Mouse (Mus musculus): ENCODE measurements around the gene Bub3.
A peak's percentile ranks its signal among the peaks of the same experiment; 100 is the strongest.

Bub3 gene

DNA sequence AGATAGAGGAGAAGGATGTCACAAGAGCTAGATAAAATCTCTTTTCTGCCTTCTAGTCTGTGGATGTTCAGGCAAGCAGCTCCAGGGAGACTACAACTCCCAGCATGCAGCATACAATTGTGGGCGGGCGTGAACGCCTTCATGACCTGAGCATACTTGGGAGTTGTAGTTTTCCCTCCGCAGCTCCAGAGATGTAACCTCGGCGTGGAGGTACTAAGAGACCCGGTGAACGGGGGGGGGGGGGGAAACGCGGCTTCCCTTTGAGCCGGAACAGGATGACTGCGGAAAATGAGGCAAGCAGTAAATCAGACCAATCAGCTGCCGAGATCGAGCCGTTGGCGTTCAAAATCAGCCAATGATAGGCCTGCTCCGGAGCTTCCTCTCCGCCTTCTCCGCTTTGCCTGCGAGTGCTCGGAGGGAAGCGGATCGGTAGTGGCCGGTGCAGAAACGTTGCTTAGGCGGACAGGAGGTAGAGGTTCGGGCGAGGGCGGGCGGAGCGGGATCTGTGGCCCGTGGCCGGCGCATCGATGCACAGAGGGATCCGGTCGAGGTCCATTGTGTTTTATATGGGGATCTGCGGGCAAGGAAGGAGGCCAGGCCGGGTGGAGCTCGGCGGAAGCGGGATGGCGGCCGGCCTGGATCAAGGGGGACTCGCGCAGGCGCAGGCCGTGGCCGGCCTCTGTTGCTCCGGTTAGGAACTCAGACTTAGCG is at the start of gene Bub3:
Gene Bub3, plus strand, starts transcription at position 237 of the 711 bp plus-strand sequence.
- peak; percentile 87 for DNase-seq (ENCODE audit: low read depth)

DNA sequence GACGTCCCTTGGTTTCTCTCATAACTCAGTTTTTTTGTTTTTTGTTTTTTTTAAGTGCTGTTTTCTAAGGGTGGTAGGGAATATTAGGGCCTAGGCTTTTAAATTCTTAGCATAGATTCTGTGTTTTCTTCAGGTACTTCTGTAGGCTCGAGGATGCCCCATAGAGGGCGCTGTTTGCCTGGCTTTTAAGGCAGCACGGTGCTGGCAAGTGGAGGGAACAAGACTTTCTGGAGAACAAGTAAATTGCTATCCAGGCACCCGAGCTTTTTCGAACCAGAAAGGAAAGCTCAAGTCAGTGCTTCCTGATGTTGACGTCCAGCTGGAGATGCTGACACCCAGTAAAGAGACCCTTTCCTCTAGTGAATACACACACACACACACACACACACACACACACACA is 20.0 kb upstream of the Bub3 start:
- DNase-seq (ENCODE audit: low read depth) = peak; percentile 55

DNA sequence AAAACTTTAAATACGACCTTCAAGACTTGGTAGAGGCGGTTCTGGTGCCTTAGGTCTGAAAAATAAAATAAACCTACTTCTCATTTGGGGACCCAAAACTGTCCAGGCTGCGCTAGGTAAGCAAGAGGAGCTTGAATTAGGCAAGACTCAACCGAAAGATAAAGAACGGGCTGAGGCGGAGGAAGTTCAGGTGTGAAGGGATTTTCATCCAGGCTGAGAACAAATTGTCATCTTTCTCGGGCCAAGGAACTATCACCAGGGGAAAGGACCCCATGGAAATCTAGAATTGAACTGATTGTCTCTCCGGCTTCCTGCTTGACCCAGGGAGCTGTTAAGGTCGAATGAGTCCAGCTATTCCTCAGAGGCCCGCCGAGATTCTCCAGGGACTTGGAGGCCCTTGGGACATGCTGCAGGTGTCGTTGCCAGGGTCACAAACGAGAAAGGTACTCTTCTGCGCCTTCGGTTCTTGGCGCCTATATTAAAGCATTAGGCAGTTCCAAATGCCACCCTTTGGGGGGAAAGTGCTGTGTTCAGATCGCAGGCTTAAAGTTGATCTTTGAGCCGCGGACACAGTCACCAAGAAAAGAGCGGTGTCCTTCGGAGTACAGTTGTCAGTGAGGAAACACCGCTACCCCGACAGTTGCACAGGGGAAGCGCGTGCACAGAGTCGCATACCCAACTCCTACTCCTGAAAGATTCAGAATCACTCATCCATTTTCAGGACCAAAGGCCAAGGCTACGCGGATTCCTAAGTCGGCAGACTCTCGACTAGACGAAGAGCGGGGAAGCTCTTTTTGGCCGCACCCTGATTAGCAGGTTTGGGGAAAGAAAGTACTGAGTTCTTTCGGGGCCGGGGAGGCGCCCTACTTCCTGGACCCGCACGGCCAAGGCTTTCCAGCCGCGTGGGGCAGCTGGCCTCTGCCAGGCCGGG is 18.6 kb upstream of the Bub3 start:
- no peak for DNase-seq (ENCODE audit: low read depth)

DNA sequence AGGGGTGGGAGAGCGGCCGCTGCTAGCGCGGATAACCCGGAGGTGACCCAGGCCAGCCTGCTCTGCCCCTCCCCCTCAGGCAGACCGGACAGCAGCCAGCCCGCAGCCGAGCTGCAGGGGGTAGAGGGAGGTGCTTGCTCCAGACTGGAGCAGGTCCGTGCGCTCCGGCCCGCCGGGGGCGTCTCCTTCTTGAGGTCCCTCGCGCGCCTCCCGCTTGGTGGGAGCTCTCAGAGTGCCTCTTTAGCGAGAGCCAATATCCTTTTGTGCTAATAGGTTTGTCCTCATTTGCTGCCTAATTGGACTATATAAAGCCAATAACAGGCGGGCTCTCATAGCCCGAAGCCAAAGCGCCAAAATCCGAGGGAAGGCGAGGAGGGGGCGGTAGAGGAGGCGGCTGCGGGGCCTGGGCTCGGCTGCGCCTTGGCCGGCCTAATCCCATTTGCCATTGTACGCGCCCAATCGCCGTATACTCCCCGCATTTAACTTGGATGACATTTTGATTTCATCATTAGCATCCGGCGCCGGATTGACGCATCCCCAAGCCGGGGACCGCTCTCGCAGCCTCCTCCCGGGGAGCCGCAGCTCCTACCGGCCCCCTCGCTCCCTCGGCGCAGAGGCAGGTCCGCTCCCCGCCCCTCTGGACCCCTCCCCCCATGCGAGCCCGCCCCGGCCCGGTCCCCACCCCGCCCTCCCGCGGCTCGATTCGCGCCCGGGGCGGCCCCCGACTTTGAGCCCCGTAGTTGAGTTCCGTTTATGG is 17.7 kb upstream of the Bub3 start, which contains the start of gene Hmx3:
Gene Hmx3, plus strand, starts transcription at position 753 of the 757 bp plus-strand sequence.
- DNase-seq (ENCODE audit: low read depth) = no peak

DNA sequence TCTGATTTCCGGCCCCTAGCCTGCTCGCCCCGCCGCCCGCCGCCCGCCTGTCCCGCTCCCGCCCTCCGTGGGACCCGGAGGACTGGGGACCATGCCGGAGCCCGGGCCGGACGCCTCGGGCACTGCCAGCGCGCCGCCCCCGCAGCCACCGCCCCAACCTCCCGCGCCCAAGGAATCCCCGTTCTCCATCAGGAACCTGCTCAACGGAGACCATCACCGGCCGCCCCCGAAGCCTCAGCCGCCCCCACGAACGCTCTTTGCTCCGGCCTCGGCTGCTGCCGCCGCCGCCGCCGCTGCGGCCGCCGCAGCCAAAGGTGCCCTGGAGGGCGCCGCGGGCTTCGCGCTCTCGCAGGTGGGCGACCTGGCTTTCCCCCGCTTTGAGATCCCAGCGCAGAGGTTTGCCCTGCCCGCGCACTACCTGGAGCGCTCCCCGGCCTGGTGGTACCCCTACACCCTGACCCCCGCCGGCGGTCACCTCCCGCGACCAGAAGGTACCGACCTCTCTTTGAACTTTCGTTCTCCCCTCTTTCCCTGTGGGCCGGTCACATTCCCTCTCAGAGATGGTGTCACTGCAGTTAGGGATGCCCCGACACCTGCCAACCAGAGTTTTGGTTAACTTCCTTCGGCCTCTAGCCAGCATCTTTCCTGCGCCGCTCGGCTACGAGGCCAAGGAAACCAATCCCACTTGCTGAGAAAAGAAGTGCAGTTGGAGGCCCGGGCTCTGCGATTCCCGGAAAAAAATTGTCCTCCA is 17.0 kb upstream of the Bub3 start:
- no peak for DNase-seq (ENCODE audit: low read depth)

DNA sequence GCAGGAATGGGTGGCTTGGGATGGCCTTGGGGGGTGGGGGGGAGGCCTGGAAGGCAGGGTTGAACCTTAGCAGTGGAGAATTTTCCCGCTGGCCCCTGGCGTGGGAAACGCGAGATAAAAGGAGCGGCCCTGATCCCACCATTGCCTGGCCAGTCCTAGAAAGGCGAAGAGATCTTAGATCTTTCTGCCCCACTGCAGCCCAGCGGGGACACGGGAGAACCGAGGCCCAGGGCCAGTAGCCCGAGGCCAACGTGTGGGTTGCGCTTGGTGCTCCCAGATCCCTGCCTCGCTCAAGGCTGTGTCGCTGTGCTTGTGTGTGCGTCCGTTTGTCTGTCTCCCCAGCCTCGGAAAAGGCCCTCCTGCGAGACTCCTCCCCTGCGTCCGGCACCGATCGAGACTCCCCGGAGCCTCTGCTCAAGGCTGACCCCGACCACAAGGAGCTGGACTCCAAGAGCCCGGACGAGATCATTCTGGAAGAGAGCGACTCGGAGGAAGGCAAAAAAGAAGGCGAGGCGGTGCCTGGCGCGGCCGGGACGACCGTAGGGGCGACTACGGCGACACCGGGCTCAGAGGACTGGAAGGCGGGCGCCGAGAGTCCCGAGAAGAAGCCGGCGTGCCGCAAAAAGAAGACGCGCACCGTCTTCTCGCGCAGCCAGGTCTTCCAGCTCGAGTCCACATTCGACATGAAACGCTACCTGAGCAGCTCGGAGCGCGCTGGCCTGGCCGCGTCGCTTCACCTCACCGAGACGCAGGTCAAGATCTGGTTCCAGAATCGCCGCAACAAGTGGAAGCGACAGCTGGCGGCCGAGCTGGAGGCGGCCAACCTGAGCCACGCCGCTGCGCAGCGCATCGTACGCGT is 16.2 kb upstream of the Bub3 start:
- DNase-seq (ENCODE audit: low read depth) = no peak

DNA sequence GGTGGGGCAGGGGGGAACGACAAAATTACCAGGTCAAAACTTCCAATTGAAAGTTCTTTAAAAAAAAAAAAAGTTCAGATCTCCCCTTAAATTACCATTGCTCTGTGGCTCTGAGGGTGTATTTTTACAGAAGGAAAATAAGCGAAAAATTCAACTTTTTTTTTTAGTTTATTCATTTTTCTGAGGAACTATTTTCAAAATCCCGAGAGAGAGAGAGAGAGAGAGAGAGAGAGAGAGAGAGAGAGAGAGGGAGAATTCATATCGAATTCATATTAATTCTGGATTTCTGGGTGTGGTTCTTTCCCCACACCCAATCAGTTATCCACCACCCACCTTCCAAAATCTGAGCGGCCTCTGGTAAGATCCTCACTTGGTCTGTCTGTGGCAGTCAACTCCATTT is 15.2 kb upstream of the Bub3 start:
- no peak for DNase-seq (ENCODE audit: low read depth)

DNA sequence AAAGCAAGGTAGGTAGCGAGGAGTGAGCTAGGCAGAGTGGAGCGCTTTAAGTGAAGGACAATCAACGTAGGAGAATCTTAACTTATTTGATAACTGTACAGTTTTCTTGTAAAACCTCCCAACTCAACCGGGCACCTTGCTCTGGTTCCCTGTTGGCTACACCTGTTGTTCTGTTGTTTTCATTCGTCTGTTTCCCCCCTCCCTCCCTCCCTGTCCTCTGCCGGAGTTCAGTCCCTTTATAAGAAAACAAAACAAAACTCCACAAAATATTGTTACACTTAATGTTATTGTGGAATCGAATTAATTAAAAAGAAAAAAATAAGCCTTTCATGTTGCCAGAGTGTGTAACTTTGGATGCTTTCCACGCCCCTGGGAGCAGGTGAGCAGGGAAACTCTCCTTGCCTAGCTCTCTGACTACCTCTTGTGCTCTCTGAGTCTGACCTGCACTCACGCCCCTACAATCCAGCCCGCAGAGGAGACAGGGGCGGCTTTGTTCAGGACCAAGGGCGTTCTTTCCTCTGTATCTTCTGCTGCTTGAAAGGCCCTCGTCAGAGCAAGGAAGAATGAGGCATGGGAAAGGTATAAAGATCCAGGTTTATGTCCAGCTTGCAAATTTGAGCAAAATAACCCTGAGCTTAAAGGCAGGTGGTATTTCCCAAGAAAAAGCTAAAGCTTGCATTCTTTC is 14.2 kb upstream of the Bub3 start:
- DNase-seq (ENCODE audit: low read depth) = no peak

DNA sequence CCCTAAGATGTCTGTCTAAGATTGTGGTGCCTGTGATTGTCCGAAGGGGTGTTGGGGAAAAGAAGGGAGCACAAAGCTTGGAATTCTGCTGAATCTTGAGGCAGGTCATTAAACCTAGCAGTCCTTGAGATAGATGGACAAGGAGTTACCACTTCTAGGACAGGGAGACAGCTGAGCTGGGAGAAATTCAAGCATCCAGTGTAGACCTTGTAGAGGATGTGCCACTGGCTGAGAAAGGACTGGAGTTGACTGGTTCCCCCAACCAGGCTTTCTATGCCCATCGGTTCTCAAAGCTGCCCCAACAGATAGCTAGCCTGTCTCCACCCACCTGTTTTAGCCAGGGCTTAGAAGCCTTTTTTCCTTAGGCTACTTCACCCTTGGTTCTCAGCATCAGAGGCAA is 13.6 kb upstream of the Bub3 start:
- no peak for DNase-seq (ENCODE audit: low read depth)

DNA sequence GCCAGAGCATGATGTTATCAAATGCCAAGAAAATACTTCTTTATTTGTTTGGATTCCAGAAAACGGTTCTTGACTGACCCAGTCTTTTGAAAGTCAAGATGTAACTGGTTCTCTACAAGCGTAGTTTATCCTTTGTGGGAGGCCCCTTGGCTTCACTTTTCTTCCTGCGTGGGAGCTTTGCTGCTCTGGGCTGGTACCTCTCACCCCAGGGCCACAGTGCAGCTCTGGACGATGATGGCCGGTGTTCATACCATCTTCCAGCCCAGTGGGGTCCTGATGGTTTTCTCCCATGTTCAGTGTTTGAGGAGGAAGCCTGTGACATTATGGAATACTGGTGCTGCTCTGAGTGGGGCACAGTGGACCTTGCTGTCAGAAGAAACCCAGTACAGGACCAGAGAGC is 12.5 kb upstream of the Bub3 start:
- DNase-seq (ENCODE audit: low read depth) = no peak

DNA sequence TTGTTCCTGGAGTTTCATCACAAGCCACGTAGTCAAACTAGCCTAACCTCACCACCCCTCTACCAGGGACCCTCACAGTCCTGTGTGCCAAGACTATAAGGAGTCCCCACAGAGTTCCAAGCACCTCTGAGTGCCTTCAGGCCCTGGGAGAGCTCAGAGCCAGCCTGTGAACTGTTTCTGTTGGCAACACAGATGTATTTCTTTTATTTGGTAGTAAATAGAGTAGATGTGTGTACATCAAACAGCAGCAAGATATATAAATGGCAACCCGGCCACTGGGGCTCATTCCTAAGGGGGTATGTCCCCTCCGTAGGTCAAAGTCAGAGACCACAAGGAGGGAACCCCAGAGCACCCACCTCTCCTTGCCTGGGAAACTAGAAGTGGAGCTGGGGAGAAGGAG is 11.5 kb upstream of the Bub3 start, which contains the start of gene Hmx2:
Gene Hmx2, plus strand, starts transcription at position 301 of the 400 bp plus-strand sequence.
- DNase-seq (ENCODE audit: low read depth) = no peak

DNA sequence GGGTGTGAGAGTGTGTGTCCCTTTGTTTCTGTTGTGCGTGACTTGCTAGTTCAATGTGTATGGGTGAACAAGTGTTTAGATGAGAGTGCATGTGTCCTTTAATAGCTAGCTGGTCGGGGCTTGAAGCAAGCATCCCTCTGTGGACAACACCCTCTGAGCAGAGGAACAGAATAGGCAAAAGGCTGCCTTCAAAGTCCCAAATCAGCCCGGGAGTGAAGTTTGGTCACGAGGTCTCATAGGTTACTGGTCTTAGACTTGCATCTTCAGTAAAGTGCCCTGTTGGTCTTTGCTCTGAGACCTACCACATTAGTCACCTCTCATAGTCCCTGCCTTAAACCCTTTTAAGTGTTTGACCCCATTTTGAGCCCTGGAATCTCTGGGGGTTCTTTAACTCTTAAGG is 8.6 kb upstream of the Bub3 start:
- DNase-seq (ENCODE audit: low read depth) = no peak

DNA sequence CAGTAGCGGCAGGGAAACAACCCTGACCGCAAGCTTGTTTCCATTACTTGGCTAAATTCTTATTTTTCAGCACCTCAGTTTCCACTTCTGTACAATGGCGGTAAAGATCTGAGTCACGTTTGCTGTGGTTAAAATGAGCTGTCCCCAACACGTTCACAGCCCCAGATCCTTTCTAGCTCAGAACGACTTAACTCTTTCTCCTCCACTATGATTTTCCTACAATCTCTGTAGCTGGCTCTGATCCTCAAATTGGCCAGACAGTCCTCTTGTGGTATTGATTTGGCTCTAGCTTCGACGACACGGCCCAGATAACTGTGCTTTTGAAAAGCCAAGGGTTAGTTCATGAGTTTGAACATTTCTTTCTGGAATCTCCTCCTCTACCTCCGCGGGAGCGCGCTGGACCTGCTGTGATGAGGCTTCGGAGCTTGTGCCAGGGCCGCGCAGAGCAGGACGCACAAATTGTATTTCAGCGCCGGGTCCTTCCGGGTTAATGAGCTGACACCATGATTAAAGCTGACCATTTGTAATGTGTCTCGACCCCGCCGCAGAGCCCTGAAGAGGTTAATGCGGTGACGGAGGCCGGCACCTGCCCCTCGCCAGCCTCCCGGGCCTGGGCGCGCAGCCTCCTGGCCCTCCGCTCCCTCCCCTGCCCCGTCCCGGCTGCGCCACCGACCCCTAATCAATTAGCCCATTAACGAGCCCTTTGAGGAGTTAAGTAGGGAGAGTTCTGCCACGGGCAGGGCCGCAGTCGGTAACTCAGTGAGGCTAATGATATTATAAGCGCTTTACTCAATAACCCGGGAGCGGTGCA is 7.9 kb upstream of the Bub3 start:
- DNase-seq (ENCODE audit: low read depth) = no peak

DNA sequence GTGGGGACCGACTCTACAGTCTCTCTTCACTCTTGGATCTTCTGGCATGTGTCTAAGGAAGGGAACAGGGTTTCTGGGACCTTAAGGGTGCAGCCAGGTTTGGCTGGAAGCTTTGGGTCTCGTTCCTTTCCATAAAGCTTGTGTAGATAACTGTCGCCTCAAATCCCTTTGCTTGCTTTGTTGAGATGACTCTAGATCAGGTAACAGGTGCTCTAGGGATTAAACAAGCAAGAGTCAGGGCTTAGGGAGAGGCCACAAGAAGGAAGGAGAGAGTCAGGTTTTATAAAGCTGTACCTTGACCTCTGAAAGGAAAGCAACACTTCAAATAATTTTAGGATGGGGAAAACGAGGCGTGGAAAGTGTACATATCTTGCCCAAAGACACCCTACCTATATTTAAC is 7.2 kb upstream of the Bub3 start:
- no peak for DNase-seq (ENCODE audit: low read depth)

DNA sequence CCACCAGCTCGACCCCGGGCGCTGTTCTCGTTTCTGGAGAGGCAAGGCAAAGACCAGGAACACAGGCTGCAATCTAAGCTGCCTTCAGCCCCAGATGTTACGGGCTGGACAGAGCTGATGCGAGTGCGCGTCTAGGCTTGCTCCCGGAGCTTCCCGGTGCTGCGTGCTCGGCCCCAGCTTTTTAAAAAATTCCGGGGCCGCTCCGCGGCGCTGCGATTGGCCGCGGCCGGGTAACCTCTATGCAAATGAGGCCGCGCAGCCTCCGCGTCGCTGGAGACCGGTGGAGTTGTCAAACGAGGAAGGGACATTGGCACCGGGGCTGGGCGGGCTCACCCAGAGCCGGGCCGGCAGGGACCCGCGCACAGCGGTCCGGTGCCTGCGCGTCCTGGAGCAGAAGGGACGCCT is 6.2 kb upstream of the Bub3 start:
- no peak for DNase-seq (ENCODE audit: low read depth)

DNA sequence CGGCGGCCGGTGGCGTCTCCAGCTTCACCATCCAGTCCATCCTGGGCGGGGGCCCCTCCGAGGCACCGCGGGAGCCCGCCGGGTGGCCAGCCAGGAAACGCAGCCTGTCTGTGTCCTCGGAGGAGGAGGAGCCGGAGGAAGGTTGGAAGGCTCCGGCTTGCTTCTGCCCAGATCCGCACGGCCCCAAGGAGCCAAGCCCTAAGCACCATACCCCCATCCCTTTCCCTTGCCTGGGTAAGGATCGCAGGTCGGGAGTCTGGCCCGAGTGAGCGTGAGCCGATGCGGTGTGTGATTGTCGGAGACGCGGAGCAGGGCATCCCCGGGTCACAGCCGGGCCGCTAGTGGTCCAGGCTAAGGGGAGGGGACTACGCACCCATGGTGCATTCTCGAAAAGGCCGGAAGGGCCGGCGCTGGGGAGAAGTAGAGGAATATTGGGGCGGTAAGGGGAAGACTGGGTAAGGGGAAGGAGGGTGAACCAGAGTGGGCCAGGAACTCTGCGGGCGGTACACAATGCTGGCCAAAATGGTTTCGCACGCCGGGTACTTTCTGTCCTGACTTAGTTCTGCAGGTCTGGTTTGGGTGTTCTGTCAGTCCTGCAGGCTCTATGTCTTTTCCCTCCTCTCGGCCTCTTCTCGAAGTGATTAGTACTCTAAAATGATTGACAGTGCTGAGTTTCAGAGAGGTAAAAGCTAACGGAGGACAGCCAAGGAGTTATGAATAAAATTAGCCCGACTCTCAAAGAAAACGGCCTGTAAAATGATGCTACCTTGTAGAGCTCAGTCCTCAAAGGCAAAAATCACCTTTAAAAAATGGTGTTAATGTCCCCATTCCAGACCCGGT is 5.5 kb upstream of the Bub3 start:
- DNase-seq (ENCODE audit: low read depth) = no peak

DNA sequence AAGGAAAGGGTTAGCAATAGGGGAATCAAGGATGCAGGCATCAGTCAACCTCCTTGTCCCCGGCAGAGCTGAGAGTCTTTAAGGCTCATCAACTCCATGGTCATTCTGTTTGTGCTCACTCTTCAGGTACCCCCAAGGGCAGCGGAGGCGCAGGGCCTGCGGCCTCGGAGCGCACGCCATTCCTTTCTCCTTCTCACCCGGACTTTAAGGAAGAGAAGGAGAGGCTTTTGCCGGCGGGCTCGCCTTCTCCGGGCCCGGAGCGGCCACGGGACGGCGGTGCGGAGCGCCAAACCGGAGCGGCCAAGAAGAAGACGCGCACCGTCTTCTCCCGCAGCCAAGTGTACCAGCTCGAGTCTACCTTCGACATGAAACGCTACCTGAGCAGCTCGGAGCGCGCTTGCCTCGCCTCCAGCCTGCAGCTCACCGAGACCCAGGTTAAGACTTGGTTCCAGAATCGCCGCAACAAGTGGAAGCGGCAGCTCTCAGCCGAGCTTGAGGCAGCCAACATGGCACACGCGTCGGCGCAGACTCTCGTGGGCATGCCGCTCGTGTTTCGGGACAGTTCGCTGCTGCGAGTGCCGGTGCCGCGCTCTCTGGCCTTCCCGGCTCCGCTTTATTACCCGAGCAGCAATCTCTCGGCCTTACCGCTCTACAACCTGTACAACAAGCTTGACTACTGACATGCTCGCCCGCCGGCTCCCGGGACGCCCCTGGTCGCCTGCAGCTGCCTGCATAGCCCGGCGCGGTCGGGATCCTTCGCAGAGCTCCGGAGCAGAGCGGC is 4.5 kb upstream of the Bub3 start:
- DNase-seq (ENCODE audit: low read depth) = no peak

DNA sequence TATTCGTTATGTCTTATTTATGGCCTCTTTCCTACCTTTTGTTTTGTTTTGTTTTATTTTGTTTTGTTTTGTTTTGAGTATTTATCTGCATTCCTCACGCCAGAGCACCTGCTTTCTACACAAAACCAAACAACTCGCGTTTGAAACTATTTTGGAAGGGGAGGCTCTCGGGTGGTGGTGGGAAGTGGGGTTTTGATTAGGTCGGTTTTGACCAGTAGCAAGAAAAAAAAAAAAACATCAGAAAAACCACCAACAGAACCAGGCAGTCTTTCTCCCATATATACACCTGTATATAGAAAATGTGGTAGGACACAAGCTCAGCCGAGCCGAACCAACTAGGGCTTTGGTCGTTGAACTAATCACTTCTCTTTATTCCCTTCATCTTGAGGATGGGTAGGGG is 3.9 kb upstream of the Bub3 start:
- no peak for DNase-seq (ENCODE audit: low read depth)

Measured in c-Kit-positive CD71-positive TER-119-negative erythroid progenitor cells, embryonic 14.5 days (primary cell).